Mouse (Mus musculus): ENCODE data around the gene Nfkbie. TPM values are rescaled to one million over a fixed set of nuclear protein-coding genes. Genes with fewer than 3 reads are reported as not detected.

The Nfkbie gene
- total RNA-seq, 2 experiments from 2014 or later: 1.8 to 2.0 TPM

DNA sequence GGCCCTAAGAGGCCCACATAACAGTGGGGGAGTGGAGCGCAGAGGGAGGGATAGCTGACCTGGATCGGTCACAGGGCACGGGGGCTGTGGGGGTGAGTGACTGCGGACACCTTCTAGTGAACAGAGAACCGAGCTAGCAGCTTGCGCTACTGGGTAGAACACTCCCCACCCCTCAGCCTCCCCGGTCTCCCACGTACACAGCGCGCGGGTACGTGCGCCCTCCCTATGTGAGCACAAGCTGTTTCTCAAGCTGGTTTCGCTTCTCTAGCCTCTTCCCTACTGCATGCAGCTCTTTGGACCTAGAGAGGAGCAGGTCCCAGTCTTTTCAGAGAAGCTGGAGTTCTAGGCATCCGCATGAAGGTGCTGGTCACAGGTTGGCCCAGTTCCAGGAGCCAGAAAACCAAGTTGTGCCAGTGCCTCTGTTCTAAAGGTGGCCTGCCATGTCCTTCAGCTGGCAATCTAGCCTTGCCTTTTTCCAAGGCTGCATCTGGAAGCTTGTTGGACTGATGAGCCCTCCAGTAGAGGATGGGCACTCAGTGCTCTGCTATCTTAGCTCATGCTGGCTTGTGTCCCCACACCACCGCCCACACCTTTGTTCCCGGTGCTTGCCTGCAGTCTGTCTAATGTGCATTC, 18.7 kb downstream of the Nfkbie start:
- DNase-seq (ENCODE audit: low spot score in 2 of 2): peak; percentile 80 to 90
- intact Hi-C loops (cut with DNase I): no loop called here

DNA sequence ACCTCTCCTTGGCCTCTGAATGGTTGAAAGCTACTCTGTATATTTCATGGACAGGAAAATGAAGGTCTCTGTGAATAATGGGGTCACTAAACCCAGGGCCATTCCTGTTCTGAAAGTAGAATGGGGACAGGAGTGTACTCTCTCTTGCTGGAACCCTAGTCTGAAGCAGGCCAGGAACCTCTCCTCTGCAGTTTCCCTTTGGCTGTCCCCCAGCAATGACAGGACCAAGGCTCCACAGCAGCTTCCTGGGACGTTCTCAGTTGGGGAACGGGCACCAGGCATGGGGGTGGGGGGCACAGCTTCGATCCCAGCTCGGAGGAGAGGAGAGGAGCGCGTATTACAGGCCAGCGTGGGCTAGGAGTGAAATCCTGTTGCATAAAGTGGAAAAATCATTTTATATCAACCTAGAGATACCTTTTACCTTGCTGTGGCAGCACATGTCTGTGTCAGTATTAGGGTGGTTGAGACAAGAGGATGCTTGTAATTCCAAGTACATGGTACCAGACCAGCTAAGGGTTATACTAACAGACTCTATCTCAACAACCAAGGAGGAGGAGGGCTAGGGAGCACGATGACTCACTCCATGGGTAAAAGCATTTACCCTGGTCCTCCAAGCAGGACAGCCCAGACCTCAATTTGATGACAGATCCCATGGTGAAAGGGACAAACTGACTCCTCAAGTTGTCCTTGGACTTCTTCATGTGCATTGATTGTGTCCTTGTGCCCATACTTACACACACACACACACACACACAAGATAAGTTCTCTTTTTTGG, 19.8 kb downstream of the Nfkbie start:
- no peak for DNase-seq (ENCODE audit: low spot score in 2 of 2)
- intact Hi-C loops (cut with DNase I): no loop called here

- DNase-seq (ENCODE audit: low spot score in 2 of 2): no peak
- intact Hi-C loops (cut with DNase I): no loop called here
Measured at GRCm38 (mm10) chr17:45578242-45578641, 22.7 kb downstream of the Nfkbie start.

DNA sequence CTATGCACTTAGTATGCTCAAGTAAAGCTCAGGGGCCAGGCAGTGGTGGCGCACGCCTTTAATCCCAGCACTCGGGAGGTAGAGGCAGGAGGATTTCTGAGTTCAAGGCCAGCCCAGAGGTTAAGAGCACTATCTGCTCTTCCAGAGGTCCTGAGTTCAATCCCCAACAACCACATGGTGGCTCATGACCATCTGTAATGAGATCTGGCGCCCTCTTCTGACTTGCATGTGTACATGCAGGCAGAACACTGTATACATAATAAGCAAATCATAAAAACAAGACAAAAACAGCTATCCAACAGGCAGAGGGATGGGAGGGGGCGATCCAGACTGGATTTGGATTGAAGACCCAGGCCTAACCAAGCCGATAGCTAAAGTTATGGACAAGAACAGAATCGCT, 23.3 kb downstream of the Nfkbie start:
- intact Hi-C loops (cut with DNase I): no loop called here
- DNase-seq (ENCODE audit: low spot score in 2 of 2): no peak

DNA sequence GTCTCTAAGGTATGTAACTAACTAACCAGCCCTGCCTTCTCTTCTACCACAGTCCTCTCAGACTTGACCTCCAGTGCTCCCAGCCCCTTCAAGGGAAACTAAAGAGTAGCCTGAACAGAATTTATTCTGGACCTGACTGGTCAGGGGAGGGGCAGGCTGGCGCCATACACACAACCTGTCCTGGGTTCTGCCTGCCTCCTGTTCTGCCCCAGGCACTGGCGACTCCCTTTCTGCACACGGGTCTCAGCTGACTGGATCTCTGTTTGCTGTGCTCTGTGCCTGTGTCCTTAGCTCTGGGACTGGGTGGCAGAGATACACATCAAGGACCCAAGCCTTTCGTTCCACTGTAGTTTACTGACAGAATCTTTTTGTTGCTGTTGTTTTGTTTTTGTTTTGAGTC, 24.1 kb downstream of the Nfkbie start:
- intact Hi-C loops (cut with DNase I): no loop called here
- no peak for DNase-seq (ENCODE audit: low spot score in 2 of 2)

DNA sequence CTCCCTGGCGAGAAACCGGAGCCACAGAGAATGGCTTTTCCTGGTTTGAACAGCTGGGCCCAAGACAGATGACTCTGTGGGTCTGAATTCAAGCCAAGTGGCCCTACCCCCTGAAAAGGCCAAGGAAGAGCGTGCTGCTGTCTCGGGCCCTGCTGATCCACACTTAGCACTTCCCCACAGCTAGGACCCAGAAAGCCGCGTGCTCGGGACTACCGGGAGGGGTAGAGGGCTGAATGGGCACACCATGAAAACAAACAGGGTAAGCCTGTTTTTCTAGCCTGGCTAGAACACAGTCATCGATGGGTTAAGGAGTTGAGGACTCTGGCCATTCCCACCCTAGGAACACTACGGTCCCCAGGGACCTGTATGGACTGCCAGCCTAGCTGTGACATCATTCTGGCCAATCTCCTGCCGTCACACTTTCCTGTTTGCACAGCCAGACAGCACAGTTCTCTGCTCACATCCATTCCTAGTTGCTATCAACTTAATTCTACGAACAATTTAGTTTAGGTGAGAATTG, 25.5 kb downstream of the Nfkbie start:
- intact Hi-C loops (cut with DNase I): loop anchor here (5.0 kb wide), 1 partner anchor 136 kb away; no protein-coding TSS in a partner anchor
- no peak for DNase-seq (ENCODE audit: low spot score in 2 of 2)

GRCm38 (mm10) chr17:45581567-45581983, 26.1 kb downstream of the Nfkbie start:
- peak; percentile 75 to 82 for DNase-seq (ENCODE audit: low spot score in 2 of 2)
- intact Hi-C loops (cut with DNase I): loop anchor here (5.0 kb wide), 1 partner anchor 136 kb away; no protein-coding TSS in a partner anchor

DNA sequence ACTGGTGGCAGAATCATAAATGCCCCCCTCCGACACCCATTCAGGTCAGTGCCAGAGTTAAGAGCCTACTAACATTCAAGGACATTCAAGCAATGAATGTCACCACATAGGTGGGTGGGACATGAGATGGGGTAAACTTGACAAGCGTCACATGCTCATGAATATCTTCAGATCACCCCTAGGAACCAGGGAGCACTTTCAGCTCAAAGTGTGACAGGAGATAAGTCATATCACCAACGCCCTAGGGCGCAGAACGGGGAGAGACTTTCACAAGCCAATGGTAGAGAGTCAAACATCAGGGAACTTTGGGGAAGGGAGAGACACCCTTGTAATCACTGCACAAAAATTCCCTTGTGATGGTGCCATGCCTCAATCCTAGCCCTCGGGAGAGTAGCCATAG, 26.7 kb downstream of the Nfkbie start:
- intact Hi-C loops (cut with DNase I): loop anchor here (5.0 kb wide), 1 partner anchor 135 kb away; no protein-coding TSS in a partner anchor
- DNase-seq (ENCODE audit: low spot score in 2 of 2): no peak

DNA sequence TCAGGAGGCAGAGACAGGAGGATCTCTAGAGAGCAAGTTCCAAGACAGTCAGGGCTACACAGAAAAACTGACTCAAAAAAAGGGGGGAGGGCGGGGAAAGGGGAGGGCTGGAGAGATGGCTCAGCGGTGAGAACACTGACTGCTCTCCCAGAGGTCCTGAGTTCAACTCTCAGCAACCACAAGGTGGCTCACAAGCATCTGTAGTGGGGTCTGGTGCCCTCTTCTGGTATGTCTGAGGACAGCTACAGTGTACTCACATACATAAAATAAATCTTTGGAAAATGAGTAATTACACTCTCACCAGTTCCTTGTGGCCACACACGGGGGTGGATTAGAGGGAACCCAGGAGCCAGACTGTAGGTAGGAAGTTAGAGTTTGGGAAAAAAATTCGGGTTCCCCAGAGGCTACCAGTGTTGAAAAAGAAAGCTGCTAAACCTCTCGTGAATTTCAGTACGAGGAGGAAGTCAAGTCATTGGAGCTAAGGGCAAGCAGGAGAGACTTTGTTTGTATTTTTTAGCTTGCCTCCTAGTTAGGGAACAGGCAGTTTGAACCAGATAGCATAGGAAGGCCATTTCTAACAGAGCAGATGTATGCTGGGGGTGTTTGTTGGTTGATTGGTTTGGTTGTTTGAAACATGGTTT, 27.3 kb downstream of the Nfkbie start:
- DNase-seq (ENCODE audit: low spot score in 2 of 2): no peak
- intact Hi-C loops (cut with DNase I): loop anchor here (5.0 kb wide), 1 partner anchor 134 kb away; no protein-coding TSS in a partner anchor

DNA sequence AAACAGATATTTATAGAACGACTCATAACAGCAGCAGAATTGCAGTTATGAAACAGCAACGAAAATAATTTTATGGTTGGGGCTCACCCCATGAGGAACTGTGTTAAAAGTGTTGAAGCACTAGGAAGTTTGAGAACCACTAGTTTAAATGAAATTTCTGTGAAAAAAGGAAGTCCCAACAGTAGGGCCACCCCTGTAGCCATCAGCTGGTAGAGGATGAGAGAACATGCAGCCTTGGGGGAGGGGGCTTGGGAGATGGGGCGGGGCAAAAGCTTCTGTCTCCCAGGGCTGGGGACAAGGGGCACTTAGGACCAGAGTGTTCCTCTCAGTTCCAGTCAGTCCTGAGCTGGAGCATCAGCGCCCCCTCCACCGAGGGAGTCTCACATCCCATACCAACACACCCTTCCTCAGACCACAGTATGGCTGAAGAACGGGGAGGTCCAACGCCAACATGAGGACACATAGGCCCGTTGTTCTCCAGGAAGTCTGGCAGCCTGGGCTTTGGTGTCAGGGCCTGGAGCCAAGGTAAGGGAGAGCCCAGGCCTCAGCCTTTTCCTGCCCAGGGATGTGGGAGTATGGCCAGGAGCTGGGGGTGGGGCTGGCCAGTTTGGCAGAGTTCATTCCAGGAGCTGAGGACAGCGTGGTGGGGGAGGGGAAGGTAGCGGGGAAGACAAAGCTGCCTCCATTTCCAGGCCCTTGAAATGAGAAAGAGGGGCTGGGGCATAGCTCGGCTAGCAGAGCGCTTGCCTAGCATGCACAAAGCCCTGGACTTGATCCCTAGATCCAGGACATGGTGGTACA, 28.8 kb downstream of the Nfkbie start:
- intact Hi-C loops (cut with DNase I): loop anchor here (2.0 to 5.0 kb wide), 2 partner anchors 43 to 133 kb away; no protein-coding TSS in a partner anchor
- peak; percentile 67 to 77 for DNase-seq (ENCODE audit: low spot score in 2 of 2)

DNA sequence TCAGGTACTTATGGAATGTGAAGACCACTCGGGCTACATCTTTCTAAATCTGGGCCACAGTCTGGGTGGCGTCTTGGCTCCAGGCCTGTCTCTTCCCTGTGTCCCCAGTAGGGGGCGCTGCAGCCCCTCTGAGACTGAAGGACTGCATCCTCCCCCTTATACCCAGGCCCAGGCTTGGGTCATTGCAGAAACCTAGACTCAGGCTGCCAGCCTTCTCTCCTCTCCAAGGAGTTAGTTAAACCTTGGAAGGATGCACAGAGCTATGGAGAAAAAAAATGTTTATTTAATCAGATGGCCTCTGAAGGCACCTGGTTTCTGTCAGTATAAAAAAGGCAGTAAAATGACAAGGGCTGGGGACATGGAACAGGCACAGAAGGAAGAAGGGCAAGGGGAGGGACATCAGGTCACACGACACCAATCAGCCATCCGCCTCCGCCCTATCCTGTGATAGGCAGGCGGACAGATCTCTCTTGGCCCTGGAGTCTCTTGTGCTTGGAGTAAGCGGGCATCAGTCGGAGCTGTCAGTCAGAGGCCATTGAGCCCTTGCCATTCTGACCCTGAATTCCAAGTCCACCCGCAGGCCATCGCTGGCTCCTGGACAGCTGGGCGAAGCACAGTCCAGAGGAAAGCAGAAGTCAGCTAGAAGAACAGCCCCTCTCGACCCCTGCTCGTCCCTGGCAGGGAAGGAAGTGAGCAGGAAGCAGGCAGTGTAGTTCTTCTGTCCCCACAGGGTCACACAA, 29.6 kb downstream of the Nfkbie start:
- intact Hi-C loops (cut with DNase I): loop anchor here (2.0 to 5.0 kb wide), 2 partner anchors 42 to 132 kb away; no protein-coding TSS in a partner anchor
- peak; percentile 79 to 92 for DNase-seq (ENCODE audit: low spot score in 2 of 2)

DNA sequence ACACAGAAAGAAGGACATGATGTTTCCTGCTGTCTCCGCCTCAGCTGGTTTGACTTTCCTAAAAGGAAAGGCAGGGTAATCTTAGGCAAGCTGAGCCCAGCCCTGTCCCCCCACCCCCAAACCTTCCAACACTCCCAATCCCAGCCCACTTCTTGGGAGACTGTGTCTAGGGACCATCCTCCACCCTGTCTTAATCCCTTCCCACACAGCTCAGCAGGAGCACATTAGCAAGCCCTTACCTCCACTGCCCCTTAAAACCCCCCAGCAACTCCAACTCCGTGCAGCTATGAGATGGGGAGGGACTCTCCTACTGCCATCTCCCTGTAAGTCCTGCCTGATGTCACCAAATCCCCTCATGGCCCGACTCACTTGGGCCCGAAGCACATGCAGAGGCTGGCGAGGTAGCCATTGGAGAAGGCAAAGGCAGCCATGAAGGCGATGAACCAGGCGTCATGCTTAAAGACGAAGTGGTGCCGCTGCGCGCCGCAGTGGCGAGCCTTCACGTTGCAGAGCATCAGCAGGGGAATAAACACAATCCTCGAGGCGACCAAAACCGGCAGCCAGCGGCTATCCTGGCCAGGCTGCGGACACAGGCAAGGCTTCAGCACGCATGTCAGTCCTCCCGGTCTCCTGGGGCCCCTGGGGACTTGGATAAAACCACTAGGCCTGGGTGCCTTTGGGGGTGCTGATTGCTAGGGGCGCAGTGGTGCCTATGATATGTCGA, 30.4 kb downstream of the Nfkbie start:
- intact Hi-C loops (cut with DNase I): loop anchor here (2.0 kb wide), 1 partner anchor 41 kb away; no protein-coding TSS in a partner anchor
- DNase-seq (ENCODE audit: low spot score in 2 of 2): no peak

DNA sequence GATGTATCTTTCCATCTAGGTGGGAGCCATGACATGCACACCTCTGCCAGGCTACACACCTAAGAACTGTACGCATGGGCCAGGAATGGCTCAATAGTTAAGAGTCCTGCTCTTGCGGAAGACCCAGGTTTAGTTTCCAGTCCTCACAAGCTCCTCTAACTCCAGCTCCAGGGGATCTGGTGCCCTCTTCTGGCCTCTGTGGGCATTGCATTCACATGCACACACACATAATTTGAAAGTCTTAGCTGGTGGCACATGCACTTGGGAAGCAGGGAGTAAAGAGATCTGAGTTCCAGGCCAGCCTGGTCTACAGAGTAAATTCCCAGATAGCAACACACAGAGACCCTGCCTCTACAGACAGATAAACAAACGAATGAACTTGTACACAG, 30.9 kb downstream of the Nfkbie start:
- DNase-seq (ENCODE audit: low spot score in 2 of 2): no peak
- intact Hi-C loops (cut with DNase I): no loop called here

GRCm38 (mm10) chr17:45588370-45588769, 32.9 kb downstream of the Nfkbie start:
- intact Hi-C loops (cut with DNase I): no loop called here
- DNase-seq (ENCODE audit: low spot score in 2 of 2): no peak

GRCm38 (mm10) chr17:45589236-45589635, 33.7 kb downstream of the Nfkbie start:
- no peak for DNase-seq (ENCODE audit: low spot score in 2 of 2)
- intact Hi-C loops (cut with DNase I): no loop called here

DNA sequence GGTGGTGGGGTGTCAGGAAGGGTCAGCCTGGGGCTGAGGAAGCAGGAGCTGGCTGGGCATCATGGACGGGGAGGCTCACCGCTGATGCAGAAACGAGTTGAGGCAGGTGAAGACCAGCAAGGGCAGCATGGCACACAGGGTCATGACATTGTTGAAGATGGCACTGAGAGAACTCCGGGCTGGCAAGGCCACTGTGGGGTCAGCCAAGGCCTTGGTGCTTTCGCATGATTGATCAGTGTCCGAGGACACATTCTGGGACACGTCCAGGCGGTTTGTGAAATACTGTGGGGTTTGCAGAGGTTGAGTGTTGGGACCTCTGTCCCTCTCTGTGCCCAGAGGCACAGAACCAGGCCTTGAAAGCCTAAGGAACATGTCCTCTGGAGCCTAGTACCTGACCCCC, 34.3 kb downstream of the Nfkbie start:
- intact Hi-C loops (cut with DNase I): no loop called here
- DNase-seq (ENCODE audit: low spot score in 2 of 2): no peak

DNA sequence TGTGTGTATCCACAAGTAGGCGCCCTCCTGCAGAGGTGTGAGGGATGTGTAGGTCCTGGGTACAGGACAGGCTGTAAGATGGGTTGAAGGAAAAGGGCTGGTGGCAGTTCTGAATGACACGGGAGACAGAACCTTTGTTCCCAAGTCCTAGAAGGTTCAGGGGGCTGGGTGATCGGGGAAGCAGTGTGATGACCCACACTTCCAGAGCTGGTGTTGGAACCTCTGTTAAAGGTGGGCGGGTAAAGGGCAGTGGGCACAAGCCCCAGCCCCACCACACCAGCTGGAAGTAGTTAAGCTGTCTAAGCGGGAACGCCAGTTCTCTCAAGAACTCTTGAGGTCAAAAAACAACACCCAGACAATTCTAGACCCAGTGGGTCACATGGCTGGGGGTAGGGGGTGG, 34.9 kb downstream of the Nfkbie start:
- no peak for DNase-seq (ENCODE audit: low spot score in 2 of 2)
- intact Hi-C loops (cut with DNase I): no loop called here
